8 mouse cellular contexts compared by ENCODE assay signal in genomic region chr6:87282346-87282781, GRCm38 (mm10). TPM values are rescaled to one million over a fixed set of nuclear protein-coding genes. Genes with fewer than 3 reads are reported as not detected.
A peak's percentile ranks its signal among the peaks of the same experiment; 100 is the strongest.
DNase-seq lines count a peak whose midpoint lies in the region; ATAC-seq and TF ChIP-seq lines count a peak whose summit lies in the region.

No protein-coding gene starts in this region.

- no peaks in the 10 kb centered on the region for H3K36me3 ChIP-seq in hindbrain, embryonic 15.5 days
- peaks cover 32% of the 10 kb centered on the region for H3K36me3 ChIP-seq in hindbrain, embryonic 10.5 days
- H3K36me3 ChIP-seq in limb, embryonic 15.5 days = peaks cover 58% of the 10 kb centered on the region

- no peaks in the 10 kb centered on the region for H3K9me3 ChIP-seq in hindbrain, embryonic 15.5 days
- no peaks in the 10 kb centered on the region for H3K9me3 ChIP-seq in hindbrain, embryonic 10.5 days
- no peaks in the 10 kb centered on the region for H3K9me3 ChIP-seq in limb, embryonic 15.5 days

- H3K4me3 ChIP-seq in hindbrain, embryonic 15.5 days = no peak overlapping the region
- H3K4me3 ChIP-seq in hindbrain, embryonic 10.5 days = no peak overlapping the region
- no peak overlapping the region for H3K4me3 ChIP-seq in limb, embryonic 15.5 days

- H3K4me2 ChIP-seq in hindbrain, embryonic 15.5 days = no peak overlapping the region
- no peak overlapping the region for H3K4me2 ChIP-seq in limb, embryonic 15.5 days

- H3K27ac ChIP-seq in hindbrain, embryonic 15.5 days (replicated peaks) = no peak overlapping the region
- no peak overlapping the region for H3K27ac ChIP-seq in hindbrain, embryonic 10.5 days
- H3K27ac ChIP-seq in limb, embryonic 15.5 days = peak overlapping the region; percentile 54; the same call in 1 of the 2 replicates

- H3K27me3 ChIP-seq in hindbrain, embryonic 15.5 days = no peaks in the 10 kb centered on the region
- no peaks in the 10 kb centered on the region for H3K27me3 ChIP-seq in hindbrain, embryonic 10.5 days (ENCODE audit: insufficient read depth, poor library complexity, severe bottlenecking)
- H3K27me3 ChIP-seq in limb, embryonic 15.5 days = no peaks in the 10 kb centered on the region

- ATAC-seq in hindbrain, embryonic 15.5 days (ENCODE audit: low FRiP score, low read depth) = peak; percentile 47
- no peak for ATAC-seq in limb, embryonic 15.5 days (ENCODE audit: insufficient number of reproducible peaks, low FRiP score, low TSS enrichment, low read depth)
- ATAC-seq in CD4-positive, CD25-positive, alpha-beta regulatory T cell, adult 4 months = no peak

- peaks cover 26% of the 10 kb centered on the region for H3K4me1 ChIP-seq in hindbrain, embryonic 15.5 days (replicated peaks)
- peaks cover 13% of the 10 kb centered on the region for H3K4me1 ChIP-seq in hindbrain, embryonic 10.5 days (replicated peaks)
- peaks cover 43% of the 10 kb centered on the region for H3K4me1 ChIP-seq in limb, embryonic 15.5 days

- no peak overlapping the region for H3K9ac ChIP-seq in hindbrain, embryonic 15.5 days
- H3K9ac ChIP-seq in limb, embryonic 15.5 days = no peak overlapping the region

- WGBS in hindbrain, embryonic 15.5 days = 41% methylated on average over 8 of the region's 8 CpGs
- 78% methylated on average over 8 of the region's 8 CpGs for WGBS in hindbrain, embryonic 10.5 days
- WGBS in limb, embryonic 15.5 days = 25% methylated on average over 8 of the region's 8 CpGs

- intact Hi-C loops in heart, postnatal 10 days (cut with DNase I) = no loop called here

- DNase-seq in hindbrain, embryonic 10.5 days (ENCODE audit: low spot score) = no peak
- DNase-seq in brain, embryonic 14.5 days (ENCODE audit: low read depth) = peak; percentile 76
- DNase-seq in heart, postnatal 10 days = peak; percentile 56 to 68
- DNase-seq in yolk sac, embryonic 10.5 days (ENCODE audit: low spot score) = peak; percentile 19
- DNase-seq in cerebellum, adult 8-10 months = no peak

- no peak for TF ChIP-seq POLR2A in brain, embryonic 14.5 days (IDR thresholded peaks at IDR 0.05; ENCODE audit: borderline replicate concordance, extremely low read depth, insufficient read depth, insufficient read length, poor library complexity, severe bottlenecking)

- no peak for TF ChIP-seq CTCF in brain, embryonic 14.5 days (IDR thresholded peaks at IDR 0.05; ENCODE audit: borderline replicate concordance, extremely low read depth, insufficient read depth, insufficient read length)

RNA-seq across cellular contexts. Expression of gene Antxr1, which starts 53.3 kb away (rescaled TPM):
- 4.7 and 5.2 TPM in 2 replicates for polyA plus RNA-seq in hindbrain, embryonic 15.5 days (2015; fragmentation: Nextera tagmentation; extraction: Ambion mirVana)
- 2.8 and 4.0 TPM in 2 replicates for polyA plus RNA-seq in hindbrain, embryonic 10.5 days (2016; fragmentation: Nextera tagmentation; extraction: Ambion mirVana)
- polyA plus RNA-seq in brain, embryonic 14.5 days (2012; rRNA removed) = 6.0 and 10.0 TPM in 2 replicates
- total RNA-seq in heart, postnatal 10 days (2021) = 10 to 100 TPM; 32.3 to 33.0 TPM
- 19.1 and 21.7 TPM in 2 replicates for polyA plus RNA-seq in limb, embryonic 15.5 days (2015; fragmentation: Nextera tagmentation; extraction: Ambion mirVana)
- not detected for polyA plus RNA-seq in CD4-positive, CD25-positive, alpha-beta regulatory T cell, adult 4 months (2017; shearing (Covaris generic))

Comparison
In these comparisons a context has a peak if more than half of its experiments do, and no peak if none do; other contexts are left out.
1. DNase-seq: peak in brain, embryonic 14.5 days (single experiment), heart, postnatal 10 days (2 of 2) and yolk sac, embryonic 10.5 days (single experiment); none in hindbrain, embryonic 10.5 days (single experiment) and cerebellum, adult 8-10 months (single experiment).